Mouse (Mus musculus): ENCODE measurements around the gene Myt1.

- no peak for TF ChIP-seq CTCF (conservative IDR thresholded peaks at IDR 0.05; ENCODE audit: low read length)
- no peak for TF ChIP-seq POU5F1 (IDR thresholded peaks at IDR 0.05; ENCODE audit: borderline replicate concordance, low read length)
- TF ChIP-seq NANOG (IDR thresholded peaks at IDR 0.05; ENCODE audit: borderline replicate concordance, low read length): no peak
Observed at GRCm38 (mm10) chr2:181781421-181781820, 18.3 kb downstream of the Myt1 start.
